Mouse (Mus musculus) olfactory bulb, adult 2 months (tissue): ENCODE data around the gene Mn1.

ENCODE experiments used
- CTCF ChIP-seq: fragments of 200-500 bp; IDR thresholded peaks from 2 replicates; pipeline ENCODE4 v1.5.1; 2012; ENCODE audit warnings: low read depth, mild to moderate bottlenecking, low read length, moderate library complexity; ENCODE audit not compliant: insufficient read depth
- POLR2A ChIP-seq: fragments of 200-500 bp; IDR thresholded peaks from 2 replicates; pipeline ENCODE4 v1.6.1; 2012; ENCODE audit warnings: mild to moderate bottlenecking, low read depth, low read length, moderate library complexity; ENCODE audit not compliant: insufficient read depth

DNA sequence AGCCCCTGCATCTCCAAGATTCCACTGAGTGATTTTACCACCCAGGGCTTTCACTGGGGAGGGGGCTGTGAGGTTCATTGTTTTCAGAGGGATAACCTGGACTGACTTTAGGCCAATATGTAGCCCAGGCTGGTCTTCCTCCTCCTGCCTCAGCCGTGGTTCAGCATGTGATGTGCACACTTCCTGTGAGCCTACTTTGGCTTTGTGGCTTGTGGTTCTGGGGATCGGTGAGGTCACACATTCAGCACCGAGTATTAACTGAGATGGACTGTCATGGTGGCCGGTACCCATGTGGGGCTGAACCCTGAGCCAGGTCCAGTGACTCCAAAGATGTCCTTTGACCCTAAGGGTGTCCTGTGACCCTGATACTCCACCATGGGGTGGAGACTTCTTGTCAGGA is 23.1 kb downstream of the Mn1 start:
- TF ChIP-seq CTCF: no peak
- no peak for TF ChIP-seq POLR2A
